ENCODE assay signal across 40 mouse cellular contexts in the genomic region with DNA sequence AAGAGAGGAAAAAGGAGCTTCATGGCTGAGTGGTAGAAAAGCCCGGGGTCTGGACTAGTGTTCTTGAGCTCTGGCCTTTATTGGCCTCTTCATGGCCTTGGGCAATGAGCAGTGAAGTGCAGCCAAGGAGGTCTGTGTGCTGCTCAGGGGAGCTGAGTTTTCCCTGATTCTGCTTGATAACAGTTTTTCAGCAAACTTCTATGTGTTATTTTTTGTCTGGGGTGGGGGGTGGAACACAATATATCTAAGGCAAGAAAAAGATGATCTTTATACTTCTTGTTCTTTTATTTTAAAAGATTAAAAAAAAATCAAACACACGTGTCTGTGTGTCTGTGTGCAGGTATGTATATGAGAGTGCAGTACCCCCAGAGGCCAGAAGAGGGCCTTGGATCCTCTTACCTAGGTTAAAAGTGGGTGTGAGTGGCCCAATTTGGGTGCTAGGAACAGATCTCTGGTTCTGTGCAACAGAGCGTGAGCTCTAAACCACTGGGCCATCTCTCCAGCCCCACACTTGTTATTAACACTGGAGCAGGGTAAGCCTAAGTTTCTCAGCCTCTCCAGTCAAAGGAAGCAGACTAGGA. TPM values are rescaled to one million over a fixed set of nuclear protein-coding genes. Genes with fewer than 3 reads are reported as not detected.
DNase-seq lines count a peak whose midpoint lies in the region; ATAC-seq and TF ChIP-seq lines count a peak whose summit lies in the region.
"Had no signal": no experiment of that assay in that cellular context is flagged by ENCODE, and none has a peak within 500 bp of the region (broad histone marks: within the 10 kb centered on the region; RNA-seq: fewer than 3 reads in every experiment).

A gene (minus strand): TSS at position 51 of the 581 bp plus-strand sequence.

- no peak within 1 kb of the TSS for H3K4me3 ChIP-seq in forebrain, postnatal 0 days (ENCODE audit: low read depth, low read length)
- H3K4me3 ChIP-seq in forebrain, embryonic 13.5 days, result no peak within 1 kb of the TSS
- H3K4me3 ChIP-seq in left cerebral cortex, adult 2 months, result no peak within 1 kb of the TSS
- no peak within 1 kb of the TSS for H3K4me3 ChIP-seq in ES-E14 (ENCODE audit: insufficient read depth in 1 of 2, low read depth in 1 of 2, low read length in 2 of 2, poor library complexity in 1 of 2, severe bottlenecking in 1 of 2)
- H3K4me3 ChIP-seq: embryonic facial prominence, embryonic 12.5 days; forebrain, embryonic 15.5 days; hindbrain, embryonic 15.5 days; kidney, embryonic 15.5 days; limb, embryonic 12.5 days; midbrain, embryonic 13.5 days; neural tube, embryonic 15.5 days had no signal

- H3K9me3 ChIP-seq in forebrain, postnatal 0 days (ENCODE audit: low read length), result no peaks in the 10 kb centered on the region
- H3K9me3 ChIP-seq in forebrain, embryonic 13.5 days (replicated peaks), result peaks cover 3% of the 10 kb centered on the region; the same call in 1 of the 2 replicates
- H3K9me3 ChIP-seq in ES-E14 (ENCODE audit: control insufficient read depth, insufficient read depth, low read depth, low read length), result no peaks in the 10 kb centered on the region
- H3K9me3 ChIP-seq: embryonic facial prominence, embryonic 12.5 days; forebrain, embryonic 15.5 days; hindbrain, embryonic 15.5 days; kidney, embryonic 15.5 days; midbrain, embryonic 13.5 days; neural tube, embryonic 15.5 days had no signal

- no peak within 1 kb of the TSS for H3K27ac ChIP-seq in forebrain, postnatal 0 days (ENCODE audit: low read depth, low read length)
- no peak within 1 kb of the TSS for H3K27ac ChIP-seq in forebrain, embryonic 13.5 days
- H3K27ac ChIP-seq in left cerebral cortex, adult 2 months, result no peak within 1 kb of the TSS
- no peak within 1 kb of the TSS for H3K27ac ChIP-seq in ES-E14 (ENCODE audit: insufficient read depth, low read depth, low read length, poor library complexity, severe bottlenecking)
- H3K27ac ChIP-seq: embryonic facial prominence, embryonic 12.5 days; forebrain, embryonic 15.5 days; hindbrain, embryonic 15.5 days; kidney, embryonic 15.5 days; limb, embryonic 12.5 days; macrophage; midbrain, embryonic 13.5 days; neural tube, embryonic 15.5 days had no signal

- no peak for DNase-seq in forebrain, postnatal 0 days
- no peak for DNase-seq in left cerebral cortex, adult 2 months (ENCODE audit: extremely low spot score in 1 of 2, low spot score in 2 of 2)
- no peak for DNase-seq in left cerebral cortex, adult 18-20 months (ENCODE audit: low spot score in 2 of 2)
- DNase-seq in ES-E14 (ENCODE audit: low read depth, low spot score) (peak; percentile 21), adipocyte (ENCODE audit: low spot score) (no peak)
- no peak for DNase-seq in gonadal fat pad, adult 2 months (ENCODE audit: low read depth)
- no peak for DNase-seq in layer of hippocampus, adult 8-10 months (ENCODE audit: low spot score in 2 of 2)
- DNase-seq: adrenal gland, postnatal 14 days; cerebellum, adult 11 months; cerebellum, adult 9-10 months; cerebellum, postnatal 36 days; heart, postnatal 36 days; kidney, adult 18-20 months; kidney, postnatal 25 days; layer of hippocampus, postnatal 36 days; liver, postnatal 0 days; lung, postnatal 10 days; retina, postnatal 1 day; right cerebral cortex, postnatal 25 days; thymus, adult 2 months; thymus, postnatal 36 days had no signal

- WGBS in forebrain, postnatal 0 days, result 84% methylated on average over 3 of the region's 3 CpGs
- WGBS in forebrain, embryonic 13.5 days, result 84% methylated on average over 3 of the region's 3 CpGs

- no peak within 1 kb of the TSS for H3K9ac ChIP-seq in forebrain, postnatal 0 days
- H3K9ac ChIP-seq in forebrain, embryonic 13.5 days, result no peak within 1 kb of the TSS
- H3K9ac ChIP-seq in ES-E14 (ENCODE audit: insufficient read depth, low read depth, low read length, poor library complexity, severe bottlenecking), result no peak within 1 kb of the TSS
- H3K9ac ChIP-seq: embryonic facial prominence, embryonic 12.5 days; forebrain, embryonic 15.5 days; hindbrain, embryonic 15.5 days; kidney, embryonic 15.5 days; limb, embryonic 12.5 days; liver, postnatal 0 days; midbrain, embryonic 13.5 days; neural tube, embryonic 15.5 days had no signal

- H3K4me1 ChIP-seq in forebrain, postnatal 0 days (ENCODE audit: insufficient read depth), result no peaks in the 10 kb centered on the region
- no peaks in the 10 kb centered on the region for H3K4me1 ChIP-seq in forebrain, embryonic 13.5 days
- no peaks in the 10 kb centered on the region; a peak in 1 of 4 replicates for H3K4me1 ChIP-seq in ES-E14 (ENCODE audit: control insufficient read depth in 2 of 2, insufficient read depth in 2 of 2, low read length in 2 of 2, poor library complexity in 1 of 2)
- H3K4me1 ChIP-seq: embryonic facial prominence, embryonic 12.5 days; forebrain, embryonic 15.5 days; hindbrain, embryonic 15.5 days; kidney, embryonic 15.5 days; limb, embryonic 12.5 days; midbrain, embryonic 13.5 days; neural tube, embryonic 15.5 days had no signal

- no peak for ATAC-seq in forebrain, postnatal 0 days
- ATAC-seq in forebrain, embryonic 13.5 days, result no peak
- ATAC-seq: forebrain, embryonic 15.5 days; liver, postnatal 0 days; midbrain, embryonic 13.5 days had no signal

- H3K4me2 ChIP-seq in forebrain, postnatal 0 days (ENCODE audit: low read depth), result no peak within 1 kb of the TSS
- H3K4me2 ChIP-seq in forebrain, embryonic 13.5 days, result no peak within 1 kb of the TSS
- H3K4me2 ChIP-seq: embryonic facial prominence, embryonic 12.5 days; forebrain, embryonic 15.5 days; heart, embryonic 11.5 days; hindbrain, embryonic 15.5 days; kidney, embryonic 15.5 days; limb, embryonic 12.5 days; liver, embryonic 11.5 days; midbrain, embryonic 13.5 days; neural tube, embryonic 15.5 days had no signal

- intact Hi-C loops in left cerebral cortex, adult 2 months (cut with DNase I), result no loop called here

- in situ Hi-C loops in ES-E14 (cut with MboI; ENCODE audit: low sequenced_read_pairs in 2 of 2, unreplicated experiment in 2 of 2), result no loop called here

- H3K27me3 ChIP-seq in forebrain, postnatal 0 days (ENCODE audit: insufficient read depth, low read length), result no peaks in the 10 kb centered on the region
- H3K27me3 ChIP-seq in forebrain, embryonic 13.5 days, result no peaks in the 10 kb centered on the region
- H3K27me3 ChIP-seq: embryonic facial prominence, embryonic 12.5 days; forebrain, embryonic 15.5 days; hindbrain, embryonic 15.5 days; kidney, embryonic 15.5 days; midbrain, embryonic 13.5 days; neural tube, embryonic 15.5 days had no signal

- no peaks in the 10 kb centered on the region for H3K36me3 ChIP-seq in forebrain, postnatal 0 days (ENCODE audit: insufficient read depth)
- no peaks in the 10 kb centered on the region for H3K36me3 ChIP-seq in forebrain, embryonic 13.5 days (ENCODE audit: poor library complexity, severe bottlenecking)
- H3K36me3 ChIP-seq in ES-E14 (ENCODE audit: control insufficient read depth, insufficient read depth, low read length, poor library complexity, severe bottlenecking), result no peaks in the 10 kb centered on the region
- H3K36me3 ChIP-seq: embryonic facial prominence, embryonic 12.5 days; forebrain, embryonic 15.5 days; hindbrain, embryonic 15.5 days; kidney, embryonic 15.5 days; limb, embryonic 12.5 days; midbrain, embryonic 13.5 days; neural tube, embryonic 15.5 days had no signal

- 0 out of 2 replicates have a peak, but pooled peaks have one; percentile 5 for TF ChIP-seq CTCF in forebrain, postnatal 0 days (IDR thresholded peaks at IDR 0.05; ENCODE audit: low read depth)
- peak; percentile 12; the same call in 1 of the 2 replicates for TF ChIP-seq CTCF in left cerebral cortex, adult 2 months (IDR thresholded peaks at IDR 0.05)

TF ChIP-seq in ES-E14, 5 proteins besides CTCF, POLR2A, EP300 and RAD21:
- TF ChIP-seq CHD2 (IDR thresholded peaks at IDR 0.05; ENCODE audit: low read depth, low read length), result no peak
- TF ChIP-seq ZNF384 (IDR thresholded peaks at IDR 0.05; ENCODE audit: low read depth, low read length), result no peak
- TF ChIP-seq ZC3H11A (IDR thresholded peaks at IDR 0.05; ENCODE audit: borderline replicate concordance, low read depth, low read length), result no peak
- no peak for TF ChIP-seq HCFC1 (IDR thresholded peaks at IDR 0.05; ENCODE audit: borderline replicate concordance, insufficient read depth, low read length)
- TF ChIP-seq MAFK (IDR thresholded peaks at IDR 0.05; ENCODE audit: insufficient read depth, low read depth, low read length), result no peak

RNA-seq across cellular contexts. Expression of the gene that starts here (rescaled TPM):
- total RNA-seq in forebrain, postnatal 0 days (2014; rRNA removed), result not detected in 2 replicates
- not detected in 2 replicates for polyA plus RNA-seq in forebrain, postnatal 0 days (2015; fragmentation: Nextera tagmentation; extraction: Ambion mirVana)
- not detected in 2 replicates for polyA plus RNA-seq in forebrain, embryonic 13.5 days (2015; fragmentation: Nextera tagmentation; extraction: Ambion mirVana)
- not detected for total RNA-seq in left cerebral cortex, adult 2 months (2021)
- not detected for total RNA-seq in left cerebral cortex, adult 18-20 months (2021)
- total RNA-seq in ES-E14 (2012; rRNA removed), result not detected in 2 replicates
- polyA plus RNA-seq in gonadal fat pad, adult 2 months (2012; rRNA removed), result 374 and 466 TPM in 2 replicates
- total RNA-seq in layer of hippocampus, adult 8-10 months (2022), result not detected
- total RNA-seq: adrenal gland, postnatal 14 days; CH12.LX; gastrocnemius, adult 8-10 months; granulocyte monocyte progenitor cell, adult 5-6 weeks; heart, postnatal 36 days; layer of hippocampus, postnatal 36 days; left cerebral cortex, postnatal 14 days; megakaryocyte-erythroid progenitor cell, adult 5-6 weeks had no signal
- polyA plus RNA-seq: C2C12; embryonic facial prominence, embryonic 12.5 days; forebrain, embryonic 15.5 days; heart, embryonic 11.5 days; heart, embryonic 16.5 days; hindbrain, embryonic 15.5 days; intestine, embryonic 14.5 days; limb, embryonic 12.5 days; liver, embryonic 11.5 days; liver, postnatal 0 days; macrophage; midbrain, embryonic 13.5 days; neural tube, embryonic 15.5 days; thymus, adult 2 months had no signal

Comparison
In these comparisons a context has a peak if more than half of its experiments do, and no peak if none do; other contexts are left out.
1. RNA of the gene that starts here (polyA plus RNA-seq): 374 to 466 TPM in gonadal fat pad, adult 2 months; not detected in forebrain, postnatal 0 days and not detected in forebrain, embryonic 13.5 days; every median in the first group is over 100 times any median in the second.
2. Peak in DNase-seq in ES-E14; RNA of the gene not detected or under 1 TPM.